Mouse (Mus musculus) layer of hippocampus, adult 6 months (tissue): ENCODE data around the gene Tubgcp2. TPM values are rescaled to one million over a fixed set of nuclear protein-coding genes. Genes with fewer than 3 reads are reported as not detected.

ENCODE experiments used
- long read RNA-seq, 2 experiments: library from polyadenylated mRNA; unstranded; transcript quantifications; one replicate each; pipeline ENCODE4 v2.0.0; 2019 to 2020
- microRNA-seq: library from miRNA; unstranded; fragments of <30 nt; microRNA quantifications from one replicate; pipeline ENCODE4 v1.2.0, GENCODE M21; 2020
- polyA plus RNA-seq: library from polyadenylated mRNA; unstranded; fragments of <200 nt; fragmentation: Nextera tagmentation; gene quantifications from 2 replicates; pipeline ENCODE4 v1.2.3, GENCODE M21; 2021

The Tubgcp2 gene
- polyA plus RNA-seq, result 31.6 and 34.4 TPM in 2 replicates
- long read RNA-seq, experiment 1, transcript Tubgcp2-207 (18 exons, 3,060 nt), result major isoform, 26 of 87 reads
- long read RNA-seq, experiment 1, transcript Tubgcp2-201 (18 exons, 2,960 nt), result minor isoform, 5 of 87 reads
- long read RNA-seq, experiment 1, partial matches to known transcripts, result 46 of 87 reads
- long read RNA-seq, experiment 1, other reads (novel, unspliced or antisense), result 9 of 87 reads
- long read RNA-seq, experiment 2, transcript Tubgcp2-201 (18 exons, 2,960 nt), result minor isoform, 31 of 377 reads
- long read RNA-seq, experiment 2, transcript Tubgcp2-207 (18 exons, 3,060 nt), result major isoform, 195 of 377 reads
- long read RNA-seq, experiment 2, transcript Tubgcp2-205 (15 exons, 2,610 nt), result minor isoform, 11 of 377 reads
- long read RNA-seq, experiment 2, partial matches to known transcripts, result 81 of 377 reads
- long read RNA-seq, experiment 2, other reads (novel, unspliced or antisense), result 58 of 377 reads

GRCm38 (mm10) chr7:140036281-140037170 is at the start of gene Tubgcp2, which contains the start of gene Zfp511:
Gene Tubgcp2 (minus strand): TSS chr7:140036669.
Gene Zfp511 (plus strand): TSS chr7:140036391.

GRCm38 (mm10) chr7:140082242-140082678 is 45.8 kb upstream of the Tubgcp2 start, which contains the start of gene Caly:
Gene Caly (minus strand): TSS chr7:140082548.

GRCm38 (mm10) chr7:140048361-140049114 is 12.1 kb upstream of the Tubgcp2 start, which contains the start of gene Msx3:
Gene Msx3 (minus strand): TSS chr7:140049089.

GRCm38 (mm10) chr7:139992406-139992805 is 44.1 kb downstream of the Tubgcp2 start, which contains the start of gene Adam8:
Gene Adam8 (minus strand): TSS chr7:139992562.

GRCm38 (mm10) chr7:139978278-139978892 is 58.1 kb downstream of the Tubgcp2 start, which contains the start of gene 6430531B16Rik:
Gene 6430531B16Rik (minus strand): TSS chr7:139978755.

Small RNA genes lying within 50 kb of the gene (microRNA-seq; reads per million reads assigned to microRNA genes)
- gene Mir202, result 1.3 reads per million
- 1.5 reads per million for gene Mir7062
- gene mmu-mir-7686, result not detected

Other genes with a start within 250 kb of the Tubgcp2 start
- gene Adgra1, start 202.5 kb downstream of the Tubgcp2 start, polyA plus RNA-seq, result 42.6 and 54.1 TPM in 2 replicates
- 22.3 and 30.2 TPM in 2 replicates for gene Kndc1, start 142.0 kb downstream of the Tubgcp2 start, polyA plus RNA-seq
- not detected in 2 replicates for gene Utf1, start 92.9 kb downstream of the Tubgcp2 start, polyA plus RNA-seq
- gene 6430531B16Rik, start 57.9 kb downstream of the Tubgcp2 start, polyA plus RNA-seq, result 1.6 TPM in 2 replicates
- gene Adam8, start 44.1 kb downstream of the Tubgcp2 start, polyA plus RNA-seq, result 0.29 and 0.54 TPM in 2 replicates
- 40.0 and 45.8 TPM in 2 replicates for gene Zfp511, start 278 bp downstream of the Tubgcp2 start, polyA plus RNA-seq
- gene Msx3, start 12.4 kb upstream of the Tubgcp2 start, polyA plus RNA-seq, result not detected in 2 replicates
- gene Caly, start 45.9 kb upstream of the Tubgcp2 start, polyA plus RNA-seq, result 701 and 786 TPM in 2 replicates
- gene Prap1, start 56.7 kb upstream of the Tubgcp2 start, polyA plus RNA-seq, result not detected in 2 replicates
- 107 and 108 TPM in 2 replicates for gene Fuom, start 65.8 kb upstream of the Tubgcp2 start, polyA plus RNA-seq
- 3.4 and 4.2 TPM in 2 replicates for gene Paox, start 79.1 kb upstream of the Tubgcp2 start, polyA plus RNA-seq
- gene Echs1, start 79.8 kb upstream of the Tubgcp2 start, polyA plus RNA-seq, result 139 and 145 TPM in 2 replicates
- 46.4 and 48.4 TPM in 2 replicates for gene Mtg1, start 100.9 kb upstream of the Tubgcp2 start, polyA plus RNA-seq
- gene Sprn, start 118.2 kb upstream of the Tubgcp2 start, polyA plus RNA-seq, result 66.3 and 73.0 TPM in 2 replicates
- not detected in 2 replicates for gene Olfr522, start 128.1 kb upstream of the Tubgcp2 start, polyA plus RNA-seq
- not detected in 2 replicates for gene Olfr523, start 136.5 kb upstream of the Tubgcp2 start, polyA plus RNA-seq
- not detected in 2 replicates for gene Olfr524, start 169.3 kb upstream of the Tubgcp2 start, polyA plus RNA-seq
- 0.06 and 0.10 TPM in 2 replicates for gene Cd163l1, start 181.6 kb upstream of the Tubgcp2 start, polyA plus RNA-seq
- gene 5830411N06Rik, start 210.6 kb upstream of the Tubgcp2 start, polyA plus RNA-seq, result 0.09 TPM in 1 of 2 replicates, not detected in the other